Mouse (Mus musculus): ENCODE measurements around the gene Nr2f2.

Nr2f2 gene

GRCm38 (mm10) chr7:70331243-70332063, 35.1 kb downstream of the Nr2f2 start:
- DNase-seq = no peak

GRCm38 (mm10) chr7:70330761-70331242, 35.7 kb downstream of the Nr2f2 start:
- no peak for DNase-seq

GRCm38 (mm10) chr7:70330207-70330562, 36.4 kb downstream of the Nr2f2 start:
- no peak for DNase-seq

GRCm38 (mm10) chr7:70329521-70330206, 36.9 kb downstream of the Nr2f2 start:
- no peak for DNase-seq

GRCm38 (mm10) chr7:70329037-70329516, 37.5 kb downstream of the Nr2f2 start:
- no peak for DNase-seq

GRCm38 (mm10) chr7:70328206-70329036, 38.1 kb downstream of the Nr2f2 start:
- no peak for DNase-seq

GRCm38 (mm10) chr7:70327191-70327590, 39.3 kb downstream of the Nr2f2 start:
- no peak for DNase-seq

GRCm38 (mm10) chr7:70326176-70327035, 40.1 kb downstream of the Nr2f2 start:
- no peak for DNase-seq

GRCm38 (mm10) chr7:70325381-70325780, 41.2 kb downstream of the Nr2f2 start:
- DNase-seq = no peak

GRCm38 (mm10) chr7:70324541-70324940, 42.0 kb downstream of the Nr2f2 start:
- DNase-seq = no peak

- DNase-seq = no peak
Measured at GRCm38 (mm10) chr7:70324041-70324440, 42.5 kb downstream of the Nr2f2 start.

- DNase-seq = no peak
Measured at GRCm38 (mm10) chr7:70305716-70306115, 60.8 kb downstream of the Nr2f2 start.

GRCm38 (mm10) chr7:70304426-70304825, 62.1 kb downstream of the Nr2f2 start:
- DNase-seq = no peak
